ENCODE assay signal across 18 mouse cellular contexts in genomic region chr9:122035807-122036206, GRCm38 (mm10). TPM values are rescaled to one million over a fixed set of nuclear protein-coding genes. Genes with fewer than 3 reads are reported as not detected.
DNase-seq lines count a peak whose midpoint lies in the region; ATAC-seq and TF ChIP-seq lines count a peak whose summit lies in the region.
"Had no signal": no experiment of that assay in that cellular context is flagged by ENCODE, and none has a peak within 500 bp of the region (broad histone marks: within the 10 kb centered on the region; RNA-seq: fewer than 3 reads in every experiment).

No protein-coding gene starts in this region.

- peak; percentile 38 for ATAC-seq in hindbrain, embryonic 12.5 days (ENCODE audit: low FRiP score)
- no peak for ATAC-seq in hindbrain, postnatal 0 days
- ATAC-seq in midbrain, postnatal 0 days (ENCODE audit: low FRiP score), result no peak
- ATAC-seq in forebrain, embryonic 16.5 days, result peak; percentile 81
- ATAC-seq: intestine, postnatal 0 days had no signal

- intact Hi-C loops in gastrocnemius, postnatal 36 days (cut with DNase I), result no loop called here

- H3K4me2 ChIP-seq in hindbrain, embryonic 12.5 days (replicated peaks), result no peak overlapping the region
- no peak overlapping the region for H3K4me2 ChIP-seq in hindbrain, postnatal 0 days (ENCODE audit: low read depth, low read length)
- no peak overlapping the region for H3K4me2 ChIP-seq in midbrain, postnatal 0 days (ENCODE audit: low read depth, low read length, poor library complexity, severe bottlenecking)
- no peak overlapping the region for H3K4me2 ChIP-seq in forebrain, embryonic 16.5 days (ENCODE audit: low read length)
- H3K4me2 ChIP-seq: hindbrain, embryonic 15.5 days; limb, embryonic 13.5 days; liver, embryonic 13.5 days; lung, embryonic 14.5 days; midbrain, embryonic 12.5 days had no signal

- H3K9me3 ChIP-seq in hindbrain, embryonic 12.5 days (replicated peaks), result no peaks in the 10 kb centered on the region
- H3K9me3 ChIP-seq in hindbrain, postnatal 0 days (ENCODE audit: low read length), result no peaks in the 10 kb centered on the region
- no peaks in the 10 kb centered on the region for H3K9me3 ChIP-seq in midbrain, embryonic 10.5 days (replicated peaks)
- H3K9me3 ChIP-seq in midbrain, postnatal 0 days (ENCODE audit: low read length), result no peaks in the 10 kb centered on the region
- no peaks in the 10 kb centered on the region for H3K9me3 ChIP-seq in forebrain, embryonic 16.5 days (ENCODE audit: control insufficient read depth, low read length)
- H3K9me3 ChIP-seq: heart, embryonic 10.5 days; hindbrain, embryonic 15.5 days; limb, embryonic 13.5 days; liver, embryonic 13.5 days; midbrain, embryonic 12.5 days had no signal

- no peak overlapping the region; the same call in 1 of the 2 replicates for H3K27ac ChIP-seq in hindbrain, embryonic 12.5 days
- H3K27ac ChIP-seq in hindbrain, postnatal 0 days, result no peak overlapping the region
- 0 out of 2 replicates have a peak overlapping the region, but pooled peaks have one; percentile 35 for H3K27ac ChIP-seq in midbrain, embryonic 10.5 days (replicated peaks)
- no peak overlapping the region for H3K27ac ChIP-seq in midbrain, postnatal 0 days (ENCODE audit: low read depth, low read length)
- no peak overlapping the region for H3K27ac ChIP-seq in forebrain, embryonic 16.5 days (ENCODE audit: low read length)
- H3K27ac ChIP-seq: heart, embryonic 10.5 days; kidney, postnatal 0 days; limb, embryonic 13.5 days; liver, embryonic 13.5 days; macrophage; midbrain, embryonic 12.5 days had no signal

- 0 out of 2 replicates have a peak, but pooled peaks cover 5% of the 10 kb centered on the region for H3K27me3 ChIP-seq in hindbrain, embryonic 12.5 days
- H3K27me3 ChIP-seq in hindbrain, postnatal 0 days (ENCODE audit: insufficient read depth, low read length), result no peaks in the 10 kb centered on the region
- H3K27me3 ChIP-seq in midbrain, embryonic 10.5 days (ENCODE audit: low read depth, poor library complexity, severe bottlenecking), result no peaks in the 10 kb centered on the region
- H3K27me3 ChIP-seq in midbrain, postnatal 0 days (ENCODE audit: insufficient read depth, low read length), result no peaks in the 10 kb centered on the region
- no peaks in the 10 kb centered on the region for H3K27me3 ChIP-seq in forebrain, embryonic 16.5 days (replicated peaks; ENCODE audit: control insufficient read depth, insufficient read depth, low read length)
- H3K27me3 ChIP-seq: hindbrain, embryonic 15.5 days; limb, embryonic 13.5 days; liver, embryonic 13.5 days had no signal

- no peak for TF ChIP-seq CTCF in hindbrain, postnatal 0 days (IDR thresholded peaks at IDR 0.05; ENCODE audit: low read depth)
- no peak for TF ChIP-seq CTCF in midbrain, postnatal 0 days (IDR thresholded peaks at IDR 0.05)

- DNase-seq in hindbrain, postnatal 0 days (ENCODE audit: low spot score), result no peak
- no peak for DNase-seq in midbrain, embryonic 10.5 days (ENCODE audit: low spot score)
- DNase-seq in midbrain, postnatal 0 days (ENCODE audit: low spot score), result no peak
- DNase-seq in kidney, postnatal 14 days, result no peak
- DNase-seq in gastrocnemius, postnatal 36 days, result no peak
- DNase-seq: adrenal gland, adult 2 months; liver, embryonic 13.5 days; lung, embryonic 14.5 days had no signal

- H3K4me3 ChIP-seq in hindbrain, embryonic 12.5 days, result no peak overlapping the region
- no peak overlapping the region for H3K4me3 ChIP-seq in hindbrain, postnatal 0 days (ENCODE audit: low read length)
- H3K4me3 ChIP-seq in midbrain, embryonic 10.5 days, result no peak overlapping the region
- H3K4me3 ChIP-seq in midbrain, postnatal 0 days (ENCODE audit: low read depth, low read length), result no peak overlapping the region
- H3K4me3 ChIP-seq in forebrain, embryonic 16.5 days (replicated peaks; ENCODE audit: low read length), result no peak overlapping the region
- H3K4me3 ChIP-seq: heart, embryonic 10.5 days; hindbrain, embryonic 15.5 days; limb, embryonic 13.5 days; liver, embryonic 13.5 days; midbrain, embryonic 12.5 days had no signal

- H3K36me3 ChIP-seq in hindbrain, embryonic 12.5 days, result no peaks in the 10 kb centered on the region
- no peaks in the 10 kb centered on the region for H3K36me3 ChIP-seq in hindbrain, postnatal 0 days (ENCODE audit: insufficient read depth, low read length)
- H3K36me3 ChIP-seq in midbrain, embryonic 10.5 days, result no peaks in the 10 kb centered on the region
- H3K36me3 ChIP-seq in midbrain, postnatal 0 days (ENCODE audit: insufficient read depth, low read length), result no peaks in the 10 kb centered on the region
- no peaks in the 10 kb centered on the region for H3K36me3 ChIP-seq in forebrain, embryonic 16.5 days (ENCODE audit: control insufficient read depth, insufficient read depth)
- H3K36me3 ChIP-seq: heart, embryonic 10.5 days; hindbrain, embryonic 15.5 days; limb, embryonic 13.5 days; liver, embryonic 13.5 days; midbrain, embryonic 12.5 days had no signal

- peaks cover 20% of the 10 kb centered on the region for H3K4me1 ChIP-seq in hindbrain, embryonic 12.5 days
- no peaks in the 10 kb centered on the region for H3K4me1 ChIP-seq in hindbrain, postnatal 0 days (ENCODE audit: insufficient read depth, low read length)
- H3K4me1 ChIP-seq in midbrain, embryonic 10.5 days, result peaks cover 21% of the 10 kb centered on the region
- H3K4me1 ChIP-seq in midbrain, postnatal 0 days (ENCODE audit: insufficient read depth, low read length), result peaks cover 8% of the 10 kb centered on the region; the same call in 1 of the 2 replicates
- H3K4me1 ChIP-seq in forebrain, embryonic 16.5 days (replicated peaks; ENCODE audit: control insufficient read depth, insufficient read depth, low read length), result peaks cover 8% of the 10 kb centered on the region
- H3K4me1 ChIP-seq: limb, embryonic 13.5 days; liver, embryonic 13.5 days had no signal

- WGBS in hindbrain, embryonic 12.5 days, result 38% methylated on average over 5 of the region's 5 CpGs
- 20% methylated on average over 5 of the region's 5 CpGs for WGBS in hindbrain, postnatal 0 days
- whole genome bisulfite sequencing in midbrain, embryonic 10.5 days, result 47% methylated on average over 5 of the region's 5 CpGs
- 17% methylated on average over 5 of the region's 5 CpGs for WGBS in midbrain, postnatal 0 days
- WGBS in forebrain, embryonic 16.5 days, result 8% methylated on average over 5 of the region's 5 CpGs

- H3K9ac ChIP-seq in hindbrain, embryonic 12.5 days, result no peak overlapping the region
- no peak overlapping the region for H3K9ac ChIP-seq in hindbrain, postnatal 0 days (replicated peaks; ENCODE audit: low read length)
- H3K9ac ChIP-seq in midbrain, postnatal 0 days (replicated peaks; ENCODE audit: low read length, poor library complexity, severe bottlenecking), result no peak overlapping the region
- no peak overlapping the region for H3K9ac ChIP-seq in forebrain, embryonic 16.5 days (replicated peaks; ENCODE audit: low read depth, low read length)
- H3K9ac ChIP-seq: hindbrain, embryonic 15.5 days; limb, embryonic 13.5 days; liver, embryonic 13.5 days; lung, embryonic 14.5 days; midbrain, embryonic 12.5 days had no signal

RNA-seq across cellular contexts. Expression of gene Pomgnt2, which starts 38.9 kb away (rescaled TPM):
- 14.7 and 17.3 TPM in 2 replicates for polyA plus RNA-seq in hindbrain, embryonic 12.5 days (2016; fragmentation: Nextera tagmentation; extraction: Ambion mirVana)
- total RNA-seq in hindbrain, postnatal 0 days (2014; rRNA removed), result 106 and 264 TPM in 2 replicates
- polyA plus RNA-seq in hindbrain, postnatal 0 days (2015; fragmentation: Nextera tagmentation; extraction: Ambion mirVana), result 33.0 and 33.2 TPM in 2 replicates
- polyA plus RNA-seq in midbrain, embryonic 10.5 days (2016; fragmentation: Nextera tagmentation; extraction: Ambion mirVana), result 13.1 and 14.6 TPM in 2 replicates
- total RNA-seq in midbrain, postnatal 0 days (2014; rRNA removed), result 49.7 and 53.4 TPM in 2 replicates
- polyA plus RNA-seq in midbrain, postnatal 0 days (2015; fragmentation: Nextera tagmentation; extraction: Ambion mirVana), result 38.5 and 41.8 TPM in 2 replicates
- polyA plus RNA-seq in forebrain, embryonic 16.5 days (2015; fragmentation: Nextera tagmentation; extraction: Ambion mirVana), result 28.3 and 32.5 TPM in 2 replicates
- 10 to 100 TPM; 10.4 to 11.8 TPM for total RNA-seq in gastrocnemius, postnatal 36 days (2021)
- total RNA-seq: neutrophil, adult 5-6 weeks had no signal

Comparison
In these comparisons a context has a peak if more than half of its experiments do, and no peak if none do; other contexts are left out.
1. ATAC-seq: peak in hindbrain, embryonic 12.5 days (single experiment) and forebrain, embryonic 16.5 days (single experiment); none in hindbrain, postnatal 0 days (single experiment) and midbrain, postnatal 0 days (single experiment).